ENCODE assay signal across 8 mouse cellular contexts in the genomic region with DNA sequence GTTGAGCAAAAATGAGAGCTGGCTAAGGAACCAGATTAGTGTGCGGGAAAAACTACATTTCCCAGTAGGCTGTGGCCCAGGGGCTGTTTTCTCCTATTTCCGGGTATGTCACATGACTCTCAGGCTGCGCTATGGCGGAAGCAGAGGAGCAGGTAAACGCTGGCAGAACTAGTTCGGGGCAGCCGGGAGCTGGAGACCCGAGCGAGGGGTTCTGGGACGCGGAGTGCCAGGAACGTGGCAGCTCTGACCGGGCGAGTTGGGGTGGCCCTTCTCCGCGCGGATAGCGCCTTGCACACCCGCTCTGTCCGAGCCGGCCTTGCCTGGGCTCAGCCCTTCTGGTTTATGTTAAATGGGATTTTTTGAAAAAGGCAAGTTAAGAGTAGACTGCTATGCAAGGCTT. TPM values are rescaled to one million over a fixed set of nuclear protein-coding genes. Genes with fewer than 3 reads are reported as not detected.
DNase-seq lines count a peak whose midpoint lies in the region; ATAC-seq lines count a peak whose summit lies in the region.

Vps41 (plus strand) TSS at position 102 of the 400 bp plus-strand sequence.

- ATAC-seq in hindbrain, embryonic 16.5 days: peak; percentile 100

- H3K27me3 ChIP-seq in hindbrain, embryonic 16.5 days (replicated peaks; ENCODE audit: control insufficient read depth, insufficient read depth, low read length): no peaks in the 10 kb centered on the region; the same call in 1 of the 2 replicates

- H3K9ac ChIP-seq in hindbrain, embryonic 16.5 days (ENCODE audit: low read depth, low read length): peak within 1 kb of the TSS; percentile 94

- H3K36me3 ChIP-seq in hindbrain, embryonic 16.5 days (ENCODE audit: control insufficient read depth, insufficient read depth, low read length): no peaks in the 10 kb centered on the region
- H3K36me3 ChIP-seq in macrophage (ENCODE audit: inconsistent target): no peaks in the 10 kb centered on the region

- peak within 1 kb of the TSS; percentile 72; the same call in 1 of the 2 replicates for H3K27ac ChIP-seq in hindbrain, embryonic 16.5 days (ENCODE audit: low read depth, low read length)
- peak within 1 kb of the TSS; percentile 28 for H3K27ac ChIP-seq in macrophage

- peak within 1 kb of the TSS; percentile 92 for H3K4me3 ChIP-seq in hindbrain, embryonic 16.5 days (ENCODE audit: low read length)
- peak within 1 kb of the TSS; percentile 80 for H3K4me3 ChIP-seq in macrophage (ENCODE audit: inconsistent target)

- peak; percentile 50 for DNase-seq in WW6 (ENCODE audit: low read depth, low spot score)
- peak; percentile 26 to 65 for DNase-seq in cerebellum, postnatal 4 days (ENCODE audit: low spot score in 2 of 2)
- DNase-seq in gastrocnemius, adult 18-20 months (ENCODE audit: low spot score): peak; percentile 79
- peak; percentile 69 to 83 for DNase-seq in left cerebral cortex, adult 18-20 months (ENCODE audit: low spot score in 2 of 2)
- peak; percentile 86 for DNase-seq in right cerebral cortex, adult 18-20 months
- peak; percentile 15 for DNase-seq in urinary bladder, postnatal 10 days (ENCODE audit: low spot score)

- peak within 1 kb of the TSS; percentile 62 for H3K4me2 ChIP-seq in hindbrain, embryonic 16.5 days (ENCODE audit: low read length)

- peaks cover 50% of the 10 kb centered on the region for H3K79me2 ChIP-seq in macrophage (ENCODE audit: inconsistent target)

- H3K4me1 ChIP-seq in hindbrain, embryonic 16.5 days (ENCODE audit: control insufficient read depth, insufficient read depth, low read depth, low read length): peaks cover 9% of the 10 kb centered on the region

- 0% methylated on average over 21 of the region's 21 CpGs for WGBS in hindbrain, embryonic 16.5 days
- 0% methylated on average over 19 of the region's 21 CpGs for WGBS in macrophage (ENCODE audit: missing documents)

- H3K9me3 ChIP-seq in hindbrain, embryonic 16.5 days (ENCODE audit: control insufficient read depth, low read length): no peaks in the 10 kb centered on the region

RNA-seq across cellular contexts. Expression of gene Vps41, which starts in this region (rescaled TPM):
- 10 to 100 TPM; 34.7 to 35.9 TPM for total RNA-seq in gastrocnemius, adult 18-20 months (2021)
- polyA plus RNA-seq in hindbrain, embryonic 16.5 days (2015; fragmentation: Nextera tagmentation; extraction: Ambion mirVana): 118 and 120 TPM in 2 replicates
- 100 to 1,000 TPM; 152 to 159 TPM for total RNA-seq in left cerebral cortex, adult 18-20 months (2021)
- 100 to 1,000 TPM in 23 of 26 experiments, 10 to 100 TPM in 3; 71.8 to 278 (median 190) TPM for total RNA-seq in macrophage (2018; cell fraction: chromatin; rRNA removed)
- total RNA-seq in macrophage (2018; cell fraction: cytosol; rRNA removed): 10 to 100 TPM; 68.6 to 93.1 (median 78.9) TPM
- 100 to 1,000 TPM in 17 of 26 experiments, 10 to 100 TPM in 9; 61.6 to 207 (median 108) TPM for total RNA-seq in macrophage (2018; cell fraction: nucleus; rRNA removed)
- 64.4 to 115 TPM (median 84.3 TPM) in 3 replicates for polyA plus RNA-seq in macrophage (2018)

Comparison
In these comparisons a context has a peak if more than half of its experiments do, and no peak if none do; other contexts are left out.
1. Peak in every context shown above with its lines: DNase-seq, ATAC-seq, H3K4me3 ChIP-seq and H3K27ac ChIP-seq.
2. RNA of gene Vps41 (total RNA-seq): 152 to 159 TPM in left cerebral cortex, adult 18-20 months; 34.7 to 35.9 TPM in gastrocnemius, adult 18-20 months; every median in the first group is over 4 times any median in the second.
3. DNase-seq: peak in every context shown above with its lines; median percentile 86 in right cerebral cortex, adult 18-20 months; 79 in gastrocnemius, adult 18-20 months; 76 in left cerebral cortex, adult 18-20 months; 50 in WW6; 46 in cerebellum, postnatal 4 days; 15 in urinary bladder, postnatal 10 days.